Mouse (Mus musculus): Measurements from ENCODE around the gene Msln. TPM values are rescaled to one million over a fixed set of nuclear protein-coding genes. Genes with fewer than 3 reads are reported as not detected.

Gene Msln
- 160 and 189 TPM in 2 replicates for polyA plus RNA-seq (2015; fragmentation: Nextera tagmentation; extraction: Ambion mirVana)

DNA sequence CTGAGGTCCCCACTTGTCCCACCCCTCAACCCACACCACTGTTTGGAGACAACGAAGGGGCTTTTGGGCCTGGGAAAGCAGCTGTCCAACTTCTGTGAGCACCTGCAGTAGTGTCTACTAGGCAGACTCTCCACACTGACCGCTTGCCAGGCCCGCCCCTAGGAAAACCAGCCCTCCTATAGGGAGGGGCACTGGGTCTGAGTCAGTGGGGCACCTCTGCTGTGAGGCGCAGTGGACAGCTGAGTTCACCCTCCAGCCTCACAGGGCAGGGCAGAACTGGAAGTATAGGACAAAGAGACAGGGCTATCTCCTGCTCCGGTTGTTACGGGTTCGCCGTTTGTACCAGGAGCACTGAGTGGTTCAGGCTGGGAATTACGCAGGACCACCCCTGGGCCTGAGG is at the start of gene Msln:
Gene Msln, minus strand, starts transcription at position 138 of the 400 bp plus-strand sequence.

DNA sequence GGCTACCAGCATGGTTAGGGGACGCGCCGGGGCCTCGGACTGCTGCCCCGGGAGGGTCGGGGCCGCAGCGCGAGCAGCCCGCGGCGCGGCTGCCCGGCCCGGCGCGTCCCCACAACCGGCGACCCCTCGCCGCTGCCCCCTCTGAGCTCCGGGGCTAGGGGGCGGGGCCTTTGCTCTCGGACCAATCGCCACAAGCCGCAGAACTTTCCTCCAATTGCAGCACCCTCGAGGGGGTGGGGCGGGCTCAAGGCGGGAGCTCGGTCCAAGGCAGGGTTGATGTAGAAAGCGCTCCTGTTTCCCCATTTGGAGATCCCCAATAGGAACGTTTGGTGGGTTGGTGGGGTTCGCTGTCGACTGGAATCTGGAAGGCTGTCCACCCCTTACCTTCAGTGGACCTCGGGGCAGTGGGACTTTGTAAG is 42.8 kb upstream of the Msln start, which contains the start of gene Metrn:
Gene Metrn, minus strand, starts transcription at position 186 of the 419 bp plus-strand sequence.

GRCm38 (mm10) chr17:25795609-25796092 is 41.5 kb upstream of the Msln start, which contains the start of gene AC134908.4:
AC134908.4 (minus strand) TSS chr17:25795659.

DNA sequence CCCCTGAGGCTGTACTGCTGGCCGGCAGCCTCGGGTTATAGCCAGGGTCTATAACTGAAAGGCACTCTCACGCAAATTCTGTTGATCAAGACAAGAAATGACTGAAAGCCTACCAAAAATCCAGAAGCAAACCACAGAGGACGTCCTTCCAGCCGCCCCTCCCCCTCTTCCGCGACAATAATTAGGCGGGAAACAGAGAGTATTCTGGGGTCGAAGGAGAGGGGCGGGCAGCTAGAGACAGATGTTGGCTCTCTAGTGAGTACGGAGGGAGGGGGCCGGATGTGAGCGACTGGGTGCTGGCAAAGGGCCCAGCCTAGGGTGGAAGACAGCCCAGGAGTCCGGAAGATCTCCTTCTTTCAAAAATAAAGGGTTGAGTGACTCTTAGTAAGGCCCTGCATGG is 38.4 kb upstream of the Msln start, which contains the start of gene Fam173a:
Gene Fam173a, minus strand, starts transcription at position 287 of the 400 bp plus-strand sequence.

DNA sequence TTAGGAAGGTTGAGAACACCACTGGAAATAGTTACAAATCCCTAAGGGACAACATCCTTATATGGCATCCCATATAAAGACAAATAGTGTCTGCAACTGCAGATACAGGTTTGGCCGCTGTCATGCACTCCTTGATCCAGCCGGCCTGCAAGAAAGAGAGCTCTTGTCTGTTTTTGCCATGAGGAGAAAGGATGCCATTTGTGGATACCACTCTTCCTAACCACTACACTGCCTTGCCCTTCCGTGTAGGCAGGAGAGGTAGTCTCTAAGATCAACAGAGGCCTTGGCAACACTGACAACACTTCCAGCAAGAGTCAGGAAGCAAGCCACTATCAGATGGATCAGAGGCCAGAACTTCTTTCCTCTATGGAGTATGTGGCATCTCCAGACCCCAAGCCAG is 32.1 kb upstream of the Msln start, which contains the start of gene Ccdc78:
Gene Ccdc78, plus strand, starts transcription at position 301 of the 400 bp plus-strand sequence.

DNA sequence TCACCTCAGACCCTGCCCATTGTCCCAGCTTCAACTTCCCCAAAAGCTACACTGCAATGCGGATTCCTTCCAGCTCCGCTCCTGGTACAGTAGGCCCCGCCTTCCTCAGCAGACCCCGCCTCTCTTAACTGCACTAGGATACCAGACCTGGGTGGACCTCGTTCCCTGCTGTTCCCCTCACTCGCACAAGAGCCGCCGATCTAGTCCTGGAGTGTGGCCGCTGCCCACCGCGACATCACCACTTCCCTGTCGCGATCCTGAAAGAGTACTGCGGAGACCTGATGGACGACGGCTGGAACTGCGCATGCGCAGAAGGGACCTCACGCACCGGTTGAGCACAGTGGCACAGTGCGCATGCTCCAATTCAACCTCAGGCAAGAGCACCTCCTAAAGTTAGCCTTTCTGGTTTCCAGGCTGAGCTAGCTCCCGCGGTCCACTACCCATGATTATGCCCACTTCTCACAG is 31.1 kb upstream of the Msln start, which contains the start of gene Haghl:
Gene Haghl, minus strand, starts transcription at position 393 of the 465 bp plus-strand sequence.

GRCm38 (mm10) chr17:25773549-25774120 is 19.5 kb upstream of the Msln start, which contains the start of gene Narfl:
Narfl (plus strand) TSS chr17:25773776.

GRCm38 (mm10) chr17:25735745-25736144 is 18.4 kb downstream of the Msln start, which contains the start of gene Mslnl:
Mslnl (plus strand) TSS chr17:25736042.

GRCm38 (mm10) chr17:25727265-25728008 is 26.7 kb downstream of the Msln start, which contains the start of the genes Chtf18 and Rpusd1:
Chtf18 (minus strand) TSS chr17:25727419.
Rpusd1 (plus strand) TSS chr17:25727670.

GRCm38 (mm10) chr17:25716711-25717637 is 37.2 kb downstream of the Msln start, which contains the start of gene Gng13:
Gng13 (plus strand) TSS chr17:25717171.

Small RNA genes lying within 50 kb of the gene (microRNA-seq; reads per million reads assigned to microRNA genes)
- not detected for gene Gm25083
- 0.93 reads per million for gene Mir6966

Other genes with a start within 250 kb of the Msln start
- gene Sox8, start 183.7 kb downstream of the Msln start, polyA plus RNA-seq (2015; fragmentation: Nextera tagmentation; extraction: Ambion mirVana): 1.6 and 1.7 TPM in 2 replicates
- 16.8 and 17.1 TPM in 2 replicates for gene Lmf1, start 175.3 kb downstream of the Msln start, polyA plus RNA-seq (2015; fragmentation: Nextera tagmentation; extraction: Ambion mirVana)
- gene Gng13, start 37.2 kb downstream of the Msln start, polyA plus RNA-seq (2015; fragmentation: Nextera tagmentation; extraction: Ambion mirVana): 0.63 and 2.2 TPM in 2 replicates
- 6.3 and 7.4 TPM in 2 replicates for gene Chtf18, start 27.0 kb downstream of the Msln start, polyA plus RNA-seq (2015; fragmentation: Nextera tagmentation; extraction: Ambion mirVana)
- 8.7 and 12.9 TPM in 2 replicates for gene Rpusd1, start 26.7 kb downstream of the Msln start, polyA plus RNA-seq (2015; fragmentation: Nextera tagmentation; extraction: Ambion mirVana)
- gene Mslnl, start 18.3 kb downstream of the Msln start, polyA plus RNA-seq (2015; fragmentation: Nextera tagmentation; extraction: Ambion mirVana): 0.06 and 0.07 TPM in 2 replicates
- 19.4 and 20.0 TPM in 2 replicates for gene Narfl, start 19.4 kb upstream of the Msln start, polyA plus RNA-seq (2015; fragmentation: Nextera tagmentation; extraction: Ambion mirVana)
- gene Haghl, start 31.3 kb upstream of the Msln start, polyA plus RNA-seq (2015; fragmentation: Nextera tagmentation; extraction: Ambion mirVana): 37.6 and 41.6 TPM in 2 replicates
- gene Ccdc78, start 32.2 kb upstream of the Msln start, polyA plus RNA-seq (2015; fragmentation: Nextera tagmentation; extraction: Ambion mirVana): 0.24 and 0.27 TPM in 2 replicates
- 79.0 and 85.2 TPM in 2 replicates for gene Fam173a, start 38.5 kb upstream of the Msln start, polyA plus RNA-seq (2015; fragmentation: Nextera tagmentation; extraction: Ambion mirVana)
- 0.25 TPM in 1 of 2 replicates, not detected in the other for gene AC134908.4, start 41.3 kb upstream of the Msln start, polyA plus RNA-seq (2015; fragmentation: Nextera tagmentation; extraction: Ambion mirVana)
- gene Metrn, start 42.8 kb upstream of the Msln start, polyA plus RNA-seq (2015; fragmentation: Nextera tagmentation; extraction: Ambion mirVana): 22.7 and 22.9 TPM in 2 replicates
- gene Fbxl16, start 54.7 kb upstream of the Msln start, polyA plus RNA-seq (2015; fragmentation: Nextera tagmentation; extraction: Ambion mirVana): 1.4 and 1.8 TPM in 2 replicates
- gene Wdr24, start 69.2 kb upstream of the Msln start, polyA plus RNA-seq (2015; fragmentation: Nextera tagmentation; extraction: Ambion mirVana): 10.9 and 11.6 TPM in 2 replicates
- gene Jmjd8, start 74.5 kb upstream of the Msln start, polyA plus RNA-seq (2015; fragmentation: Nextera tagmentation; extraction: Ambion mirVana): 29.1 and 29.4 TPM in 2 replicates
- gene Stub1, start 79.0 kb upstream of the Msln start, polyA plus RNA-seq (2015; fragmentation: Nextera tagmentation; extraction: Ambion mirVana): 207 and 208 TPM in 2 replicates
- 5.1 and 6.3 TPM in 2 replicates for gene Rhbdl1, start 82.9 kb upstream of the Msln start, polyA plus RNA-seq (2015; fragmentation: Nextera tagmentation; extraction: Ambion mirVana)
- gene Gm20683, start 87.4 kb upstream of the Msln start, polyA plus RNA-seq (2015; fragmentation: Nextera tagmentation; extraction: Ambion mirVana): 1.8 and 2.3 TPM in 2 replicates
- gene Rhot2, start 90.5 kb upstream of the Msln start, polyA plus RNA-seq (2015; fragmentation: Nextera tagmentation; extraction: Ambion mirVana): 9.2 and 11.0 TPM in 2 replicates
- gene Wdr90, start 107.1 kb upstream of the Msln start, polyA plus RNA-seq (2015; fragmentation: Nextera tagmentation; extraction: Ambion mirVana): 5.9 and 6.2 TPM in 2 replicates
- gene Mcrip2, start 114.4 kb upstream of the Msln start, polyA plus RNA-seq (2015; fragmentation: Nextera tagmentation; extraction: Ambion mirVana): 13.1 and 18.2 TPM in 2 replicates
- 36.1 and 44.4 TPM in 2 replicates for gene Mettl26, start 120.7 kb upstream of the Msln start, polyA plus RNA-seq (2015; fragmentation: Nextera tagmentation; extraction: Ambion mirVana)
- 0.12 and 0.22 TPM in 2 replicates for gene Wfikkn1, start 126.5 kb upstream of the Msln start, polyA plus RNA-seq (2015; fragmentation: Nextera tagmentation; extraction: Ambion mirVana)
- gene Rab40c, start 165.3 kb upstream of the Msln start, polyA plus RNA-seq (2015; fragmentation: Nextera tagmentation; extraction: Ambion mirVana): 16.7 and 18.7 TPM in 2 replicates
- gene Pigq, start 190.6 kb upstream of the Msln start, polyA plus RNA-seq (2015; fragmentation: Nextera tagmentation; extraction: Ambion mirVana): 27.5 and 29.1 TPM in 2 replicates
- gene Nhlrc4, start 190.6 kb upstream of the Msln start, polyA plus RNA-seq (2015; fragmentation: Nextera tagmentation; extraction: Ambion mirVana): not detected in 2 replicates
- gene A930017K11Rik, start 198.2 kb upstream of the Msln start, polyA plus RNA-seq (2015; fragmentation: Nextera tagmentation; extraction: Ambion mirVana): 0.07 TPM in 1 of 2 replicates, not detected in the other
- 13.4 and 16.2 TPM in 2 replicates for gene Capn15, start 231.4 kb upstream of the Msln start, polyA plus RNA-seq (2015; fragmentation: Nextera tagmentation; extraction: Ambion mirVana)